Mouse (Mus musculus) G1E (cell line): ENCODE data around the gene Lmna.

Experiments used
- CTCF ChIP-seq: IDR thresholded peaks from 2 replicates; pipeline ENCODE4 v1.5.1; 2012; ENCODE audit warnings: low read depth, low read length, inconsistent platforms, mixed read lengths
- GATA1 ChIP-seq: IDR thresholded peaks from 2 replicates; pipeline ENCODE4 v1.6.1; 2012; ENCODE audit warnings: borderline replicate concordance, low read length, inconsistent platforms, mixed read lengths

GRCm38 (mm10) chr3:88555731-88556130, 46.0 kb upstream of the Lmna start:
- TF ChIP-seq CTCF: no peak
- TF ChIP-seq GATA1: no peak
